Mouse (Mus musculus): ENCODE results near the gene Coq10b.
A peak's percentile ranks its signal among the peaks of the same experiment; 100 is the strongest.
"Not testable (repeated sequence)": the region's sequence is repeated elsewhere in the genome, so short reads cannot be mapped to it uniquely, and the experiment has no call there.

The Coq10b gene

DNA sequence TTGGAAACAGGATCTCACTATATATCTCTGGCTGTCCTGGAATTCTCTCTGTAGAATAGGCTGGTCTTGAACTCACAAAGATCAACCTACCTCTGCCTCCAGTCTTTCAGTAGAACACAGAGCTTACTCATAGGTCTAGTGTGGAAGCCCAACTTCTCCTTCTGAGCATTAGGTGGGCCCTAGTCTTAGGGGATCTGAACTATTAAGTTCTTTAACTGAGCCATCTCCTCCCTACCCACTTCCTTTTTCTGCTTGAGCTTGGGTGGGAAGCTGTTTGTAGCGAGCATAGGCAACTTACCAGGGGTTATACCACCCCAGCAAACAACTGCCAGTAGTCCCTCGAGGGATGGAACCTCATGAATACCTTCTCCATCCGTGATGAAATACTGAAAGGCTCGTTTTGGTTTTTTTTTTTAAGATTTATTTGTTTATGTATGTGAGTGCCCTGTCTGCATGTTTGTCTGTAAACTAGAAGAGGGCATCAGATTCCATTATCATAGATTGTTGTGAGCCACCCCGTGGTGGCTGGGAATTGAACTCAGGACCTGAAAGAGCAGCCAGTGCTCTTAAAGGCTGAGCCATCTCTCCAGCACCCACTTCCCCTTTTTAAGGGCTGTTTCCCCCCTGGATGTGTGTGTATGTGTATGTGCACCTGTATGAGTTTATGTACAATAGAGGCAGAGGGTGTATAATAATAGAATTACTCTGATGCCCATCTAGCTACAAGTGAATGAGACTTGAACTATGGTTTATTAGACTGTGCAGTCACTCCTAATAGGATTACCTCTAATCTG is 2.9 kb downstream of the Coq10b start:
- DNase-seq (ENCODE audit: low spot score in 2 of 2): no peak

GRCm38 (mm10) chr1:55058383-55058782 is 5.8 kb downstream of the Coq10b start:
- not testable (repeated sequence) for DNase-seq (ENCODE audit: low spot score in 2 of 2)

DNA sequence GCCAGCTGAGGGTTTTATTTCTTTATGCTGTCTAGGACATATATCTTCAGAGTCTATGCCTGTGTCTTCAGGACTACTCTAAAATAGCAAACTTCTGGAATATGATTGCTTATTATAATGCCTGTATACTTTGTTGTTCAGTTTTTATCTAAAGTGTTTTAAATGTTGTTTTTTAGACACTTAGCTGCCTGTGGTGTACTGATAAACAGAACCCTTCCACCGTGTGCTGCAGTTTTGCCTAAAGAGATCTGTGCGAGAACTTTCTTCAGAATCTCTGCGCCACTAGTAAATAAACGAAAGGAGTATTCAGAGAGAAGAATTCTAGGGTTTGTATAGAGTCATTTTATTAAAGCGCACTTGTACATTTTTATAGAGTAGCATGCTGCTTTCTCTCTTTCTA is 8.5 kb downstream of the Coq10b start:
- DNase-seq (ENCODE audit: low spot score in 2 of 2): no peak

- DNase-seq (ENCODE audit: low spot score in 2 of 2): no peak
Observed at GRCm38 (mm10) chr1:55061772-55062171, 9.2 kb downstream of the Coq10b start.

DNA sequence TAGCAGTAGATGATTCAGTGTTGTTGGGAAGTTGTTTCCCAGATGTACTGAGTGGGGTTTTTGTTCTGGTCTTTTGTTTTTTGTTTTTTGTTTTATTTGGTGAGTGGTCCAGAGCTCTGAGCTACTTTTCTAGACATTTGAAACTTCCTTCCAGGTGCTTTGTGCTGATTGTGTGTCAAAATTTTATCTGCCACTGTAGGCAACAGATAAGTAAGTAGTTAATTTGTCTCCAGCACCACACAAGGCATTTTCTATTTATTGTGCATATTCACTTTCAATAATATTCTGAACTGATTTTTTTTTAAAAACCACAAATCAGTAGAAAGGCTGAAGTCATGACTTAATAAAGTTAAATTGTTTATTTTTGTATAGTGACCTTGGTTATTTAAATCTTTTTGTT is 19.8 kb downstream of the Coq10b start:
- DNase-seq (ENCODE audit: low spot score in 2 of 2): not testable (repeated sequence)

GRCm38 (mm10) chr1:55074757-55075156 is 22.2 kb downstream of the Coq10b start:
- no peak for DNase-seq (ENCODE audit: low spot score in 2 of 2)

DNA sequence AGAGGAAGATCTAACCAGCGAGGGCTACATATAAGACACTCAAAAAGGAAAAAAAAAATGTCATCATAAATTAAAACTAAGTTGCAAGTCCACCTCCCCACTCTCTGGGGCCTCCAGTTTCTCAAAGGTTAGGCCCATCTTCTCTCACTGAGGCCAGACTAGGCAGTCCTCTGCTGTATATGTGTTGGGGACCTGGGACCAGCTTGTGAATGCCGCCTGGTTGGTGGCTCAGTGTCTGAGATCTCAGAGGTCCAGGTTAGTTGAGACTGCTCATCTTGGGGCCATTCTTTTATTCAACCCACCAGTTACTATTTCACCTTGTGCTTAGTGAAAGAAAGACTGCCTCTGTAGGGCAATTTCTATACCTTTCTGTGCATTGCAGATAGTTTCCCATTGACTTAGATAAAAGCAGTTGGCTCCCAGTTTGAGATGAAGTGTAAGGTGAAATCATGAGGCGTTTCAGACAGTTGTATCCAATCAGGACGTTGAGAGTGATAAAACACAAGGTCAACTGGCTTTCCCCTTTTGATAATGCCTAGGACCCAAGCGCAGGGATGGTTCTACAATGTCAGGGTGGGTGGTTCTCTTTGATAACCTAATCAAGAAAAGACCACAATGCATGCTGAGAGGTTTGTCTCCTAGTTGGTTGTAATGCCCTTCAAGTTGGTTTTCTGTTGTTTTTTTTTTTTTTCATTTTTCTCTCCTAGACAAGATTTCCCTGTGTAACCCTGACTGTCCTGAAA is 23.3 kb downstream of the Coq10b start:
- DNase-seq (ENCODE audit: low spot score in 2 of 2): no peak

DNA sequence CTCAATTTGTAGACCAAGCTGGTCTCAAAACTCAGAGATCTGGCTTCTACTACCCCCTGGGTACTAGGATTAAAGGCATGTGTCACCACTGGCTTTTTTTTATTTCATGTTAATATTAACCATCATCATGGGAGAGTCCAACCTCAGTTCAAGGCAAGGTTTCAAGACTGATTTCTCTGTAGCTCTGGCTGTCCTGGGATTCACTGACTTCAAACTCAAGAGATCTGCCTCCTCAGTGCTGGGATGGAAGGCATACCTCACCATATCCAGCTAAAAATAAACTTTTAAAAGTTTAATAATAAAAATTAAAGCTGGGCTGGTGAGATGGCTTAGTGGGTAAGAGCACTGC is 23.8 kb downstream of the Coq10b start:
- no peak for DNase-seq (ENCODE audit: low spot score in 2 of 2)

GRCm38 (mm10) chr1:55076849-55077516 is 24.4 kb downstream of the Coq10b start:
- DNase-seq (ENCODE audit: low spot score in 2 of 2): no peak

- no peak for DNase-seq (ENCODE audit: low spot score in 2 of 2)
Observed at GRCm38 (mm10) chr1:55079677-55080076, 27.1 kb downstream of the Coq10b start.

- DNase-seq (ENCODE audit: low spot score in 2 of 2): no peak
Observed at GRCm38 (mm10) chr1:55082106-55082505, 29.5 kb downstream of the Coq10b start.

DNA sequence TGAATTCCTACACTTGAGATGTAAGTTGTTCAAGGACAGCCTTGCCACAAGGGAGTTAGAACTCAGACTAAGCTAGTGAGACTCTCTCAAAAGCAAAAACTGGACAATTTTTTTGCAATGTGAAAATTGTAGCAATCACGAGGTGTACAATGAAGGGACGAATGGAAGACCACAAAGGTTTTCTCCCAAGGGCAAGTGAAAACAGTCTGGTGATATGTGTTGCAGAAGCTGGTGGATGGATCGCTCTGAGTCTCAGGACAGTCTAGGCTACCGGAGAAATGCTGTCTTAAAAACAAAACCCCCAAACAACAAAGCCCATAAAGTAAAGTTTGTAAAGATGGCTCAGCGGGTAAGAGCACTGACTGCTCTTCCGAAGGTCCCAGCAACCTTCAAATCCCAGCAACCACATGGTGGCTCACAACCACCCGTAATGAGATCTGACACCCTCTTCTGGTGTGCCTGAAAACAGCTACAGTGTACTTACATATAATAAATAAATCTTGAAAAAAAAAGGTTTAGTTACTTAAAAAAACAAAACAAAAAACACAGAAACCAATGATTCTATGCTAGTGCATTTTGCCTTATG is 33.3 kb downstream of the Coq10b start:
- DNase-seq (ENCODE audit: low spot score in 2 of 2): no peak

DNA sequence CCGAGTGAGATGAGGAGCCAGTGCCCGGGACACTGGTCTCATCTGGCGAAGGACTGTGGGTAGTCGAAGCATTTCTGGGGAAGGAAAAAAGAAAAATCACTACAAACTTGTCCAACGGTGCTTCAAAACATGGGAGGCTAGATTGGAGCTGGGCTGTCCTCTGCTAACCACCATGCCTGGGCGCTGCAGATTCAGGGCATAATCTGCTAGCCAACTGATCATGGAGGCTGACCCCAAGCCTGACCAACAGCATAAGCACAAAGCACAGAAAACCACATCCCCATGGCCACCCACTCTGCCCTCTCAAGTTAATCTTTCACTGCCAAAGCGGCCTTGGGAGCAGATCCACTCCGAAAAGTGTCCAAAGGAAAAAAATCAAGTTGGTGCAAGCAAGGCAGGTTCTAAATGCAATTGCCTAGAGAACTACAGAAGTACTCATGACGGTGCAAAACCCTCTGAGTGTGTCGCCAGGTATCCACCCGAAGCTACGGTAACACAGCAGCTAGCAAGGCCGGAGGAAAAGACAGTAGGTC is 34.4 kb downstream of the Coq10b start:
- DNase-seq (ENCODE audit: low spot score in 2 of 2): peak in 1 of 2 experiments; percentile 6

DNA sequence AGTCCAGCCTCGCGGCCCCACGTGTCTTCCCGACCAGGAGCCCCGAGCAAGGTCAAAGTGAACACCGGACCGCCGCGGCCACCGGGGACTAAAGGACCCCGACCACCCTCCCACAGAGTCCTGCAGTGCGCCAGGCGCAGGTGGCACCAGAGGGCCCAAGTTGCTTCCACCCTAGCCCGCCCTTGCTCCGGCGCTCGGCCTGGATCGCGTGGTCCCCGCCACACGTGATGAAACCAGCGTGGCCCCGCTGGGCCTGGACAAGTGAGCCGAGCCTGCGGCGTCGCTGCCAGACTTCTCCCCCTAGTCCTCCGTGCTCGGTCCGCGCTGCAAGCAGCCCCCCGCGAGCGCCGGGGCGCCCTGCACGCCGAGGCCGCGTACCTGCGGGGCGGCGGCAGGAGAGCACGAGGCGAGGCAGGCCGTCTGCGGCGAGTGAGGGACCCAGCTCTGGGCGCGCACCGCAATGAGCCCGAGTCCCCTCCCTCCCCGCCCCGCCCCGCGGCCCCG is 34.9 kb downstream of the Coq10b start:
- peak; percentile 48 to 54 for DNase-seq (ENCODE audit: low spot score in 2 of 2)

- peak; percentile 94 to 95 for DNase-seq (ENCODE audit: low spot score in 2 of 2)
Observed at GRCm38 (mm10) chr1:55087932-55088610, 35.5 kb downstream of the Coq10b start, which contains the start of the genes Hspe1 and Hspd1. Gene Hspe1 (plus strand): TSS chr1:55088132. Gene Hspd1 (minus strand): TSS chr1:55088243.

DNA sequence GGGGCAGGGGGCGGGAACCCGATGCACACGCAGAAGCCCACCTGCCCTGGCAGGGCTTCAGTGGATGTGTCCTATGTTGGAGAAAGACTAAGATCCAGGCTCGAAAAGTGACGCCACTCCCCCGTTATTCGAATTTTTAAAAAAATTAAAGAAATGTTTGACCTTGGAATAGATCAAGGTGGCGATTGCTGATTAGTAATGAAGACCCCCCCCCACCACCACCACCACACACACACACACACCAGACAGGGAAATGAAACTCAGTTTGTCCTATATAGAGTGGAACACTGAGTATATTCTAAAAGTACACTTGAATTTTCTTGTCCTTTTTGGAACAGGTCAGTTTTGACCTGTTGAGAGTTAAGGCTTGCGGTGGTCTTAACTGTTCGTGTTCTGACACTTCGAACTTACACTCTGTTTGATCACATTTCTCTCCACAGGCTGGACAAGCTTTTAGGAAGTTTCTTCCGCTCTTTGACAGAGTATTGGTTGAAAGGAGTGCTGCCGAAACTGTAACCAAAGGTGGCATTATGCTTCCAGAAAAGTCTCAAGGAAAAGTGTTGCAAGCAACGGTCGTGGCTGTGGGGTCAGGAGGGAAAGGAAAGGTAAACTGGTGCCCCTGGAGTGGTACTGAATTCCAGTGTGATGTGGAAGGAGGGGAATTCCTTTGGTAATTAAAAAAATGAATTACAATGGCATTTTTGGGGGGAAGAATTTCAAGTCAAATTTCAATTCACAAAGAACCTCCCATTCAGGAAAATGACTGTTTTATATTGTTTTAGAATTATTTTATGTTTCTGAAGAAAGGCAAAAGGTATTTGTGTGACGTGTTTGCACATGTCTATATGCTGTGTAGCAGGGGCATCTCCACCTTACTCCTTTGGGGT is 36.3 kb downstream of the Coq10b start:
- DNase-seq (ENCODE audit: low spot score in 2 of 2): no peak

DNA sequence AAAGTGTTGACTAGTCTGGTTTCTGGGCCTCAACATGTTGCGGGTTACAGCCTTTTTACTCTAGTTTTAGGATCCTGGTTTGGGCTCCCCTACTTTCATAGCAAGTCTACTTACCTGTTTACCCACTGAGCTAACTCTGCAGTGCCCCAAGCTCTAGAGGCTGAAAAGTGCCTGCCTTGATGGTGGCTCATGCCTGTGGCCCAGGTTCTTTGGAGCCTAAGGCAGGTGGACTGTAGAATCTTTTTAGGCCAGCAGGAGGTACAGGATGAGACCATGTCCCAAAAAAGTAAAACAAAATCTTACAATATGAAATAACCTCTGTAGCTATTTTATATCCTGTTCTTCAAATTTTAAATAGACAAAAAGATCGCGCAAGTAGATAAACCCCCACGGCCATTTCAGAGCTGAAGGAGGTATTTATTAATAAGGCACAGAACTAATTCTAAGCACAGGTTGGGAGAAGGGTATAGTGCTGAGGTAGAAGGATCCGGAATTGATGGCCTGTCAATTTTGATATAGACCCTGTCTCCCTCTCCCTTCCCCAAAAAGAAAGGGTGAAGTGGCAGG is 37.0 kb downstream of the Coq10b start:
- DNase-seq (ENCODE audit: low spot score in 2 of 2): no peak

- no peak for DNase-seq (ENCODE audit: low spot score in 2 of 2)
Observed at GRCm38 (mm10) chr1:55092056-55092455, 39.5 kb downstream of the Coq10b start.

GRCm38 (mm10) chr1:55092469-55092868 is 39.9 kb downstream of the Coq10b start:
- no peak for DNase-seq (ENCODE audit: low spot score in 2 of 2)
